Mouse (Mus musculus) heart, adult 2 months (tissue): ENCODE measurements around the gene Eif2b4.

Source experiments
- CTCF ChIP-seq: fragments of 200-600 bp; IDR thresholded peaks from 2 replicates; pipeline ENCODE4 v1.8.1; 2022; ENCODE audit warnings: antibody characterized with exemption, mild to moderate bottlenecking, moderate library complexity
- EP300 ChIP-seq: fragments of 200-500 bp; IDR thresholded peaks from 2 replicates; pipeline ENCODE4 v1.6.1; 2011; ENCODE audit warnings: low read depth, low read length, control low read depth; ENCODE audit not compliant: insufficient read depth
- POLR2A ChIP-seq: fragments of 200-500 bp; IDR thresholded peaks from 2 replicates; pipeline ENCODE4 v1.6.1; 2011; ENCODE audit warnings: mild to moderate bottlenecking, low read depth, low read length, control low read depth; ENCODE audit not compliant: insufficient read depth

DNA sequence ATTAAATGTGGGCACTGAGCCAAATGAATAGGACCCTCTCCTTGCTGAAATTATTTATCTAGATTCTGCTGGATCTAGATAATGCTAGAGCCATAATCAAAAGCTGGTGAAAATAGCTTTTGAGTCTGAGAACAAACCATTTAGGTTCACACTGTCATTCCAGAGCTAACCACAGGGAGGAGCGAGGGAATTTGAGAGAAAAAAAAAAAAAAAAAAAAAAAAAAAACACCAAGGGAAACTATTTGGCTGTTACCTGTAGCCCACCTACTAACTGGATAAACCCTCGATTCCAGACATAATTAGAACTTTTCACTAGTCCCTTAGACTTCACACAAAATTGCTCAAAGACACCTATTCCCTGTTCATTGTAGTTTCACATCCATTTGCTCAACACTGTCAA lies 25.8 kb upstream of the Eif2b4 start:
- TF ChIP-seq POLR2A (no peak), CTCF (peak; percentile 65), EP300 (no peak)
